13 mouse cellular contexts compared by ENCODE assay signal in genomic region chr17:45749100-45749499, GRCm38 (mm10). TPM values are rescaled to one million over a fixed set of nuclear protein-coding genes. Genes with fewer than 3 reads are reported as not detected.
DNase-seq lines count a peak whose midpoint lies in the region; ATAC-seq and TF ChIP-seq lines count a peak whose summit lies in the region.
"Had no signal": no experiment of that assay in that cellular context is flagged by ENCODE, and none has a peak within 500 bp of the region (broad histone marks: within the 10 kb centered on the region; RNA-seq: fewer than 3 reads in every experiment).

No protein-coding gene starts in this region.

- H3K27me3 ChIP-seq in liver, adult 2 months (ENCODE audit: control insufficient read depth, insufficient read depth, low read length): no peaks in the 10 kb centered on the region
- H3K27me3 ChIP-seq in heart, embryonic 10.5 days (ENCODE audit: insufficient read depth, poor library complexity, severe bottlenecking): peaks cover 38% of the 10 kb centered on the region
- peaks cover 6% of the 10 kb centered on the region; the same call in 1 of the 2 replicates for H3K27me3 ChIP-seq in limb, embryonic 10.5 days (ENCODE audit: low read depth, poor library complexity, severe bottlenecking)
- H3K27me3 ChIP-seq in midbrain, embryonic 16.5 days (ENCODE audit: control insufficient read depth, insufficient read depth, low read depth, low read length): no peaks in the 10 kb centered on the region
- H3K27me3 ChIP-seq: limb, embryonic 13.5 days had no signal

- peak; percentile 57 for DNase-seq in liver, adult 2 months (ENCODE audit: extremely low read depth, low read depth, low spot score)
- no peak for DNase-seq in liver
- peak; percentile 77 for DNase-seq in cerebellum, adult 9-10 months
- DNase-seq in heart, embryonic 10.5 days (ENCODE audit: low spot score): no peak
- DNase-seq in limb, embryonic 10.5 days (ENCODE audit: low spot score): no peak
- DNase-seq in spleen, adult 12 weeks (ENCODE audit: low spot score): no peak
- DNase-seq in neural tube, embryonic 10.5 days (ENCODE audit: extremely low spot score, low spot score): no peak

- no peaks in the 10 kb centered on the region for H3K79me2 ChIP-seq in liver, adult 2 months (ENCODE audit: control insufficient read depth, insufficient read depth, low read length)

- H3K9me3 ChIP-seq in heart, embryonic 10.5 days: no peaks in the 10 kb centered on the region
- no peaks in the 10 kb centered on the region for H3K9me3 ChIP-seq in limb, embryonic 10.5 days (replicated peaks)
- H3K9me3 ChIP-seq in midbrain, embryonic 16.5 days (replicated peaks; ENCODE audit: control insufficient read depth, low read length, poor library complexity, severe bottlenecking): no peaks in the 10 kb centered on the region
- H3K9me3 ChIP-seq: G1E; hindbrain, embryonic 12.5 days; limb, embryonic 13.5 days had no signal

- 21% methylated on average over 6 of the region's 6 CpGs for WGBS in liver, adult 2 months
- 65% methylated on average over 6 of the region's 6 CpGs for WGBS in heart, embryonic 10.5 days
- 61% methylated on average over 6 of the region's 6 CpGs for WGBS in limb, embryonic 10.5 days
- 73% methylated on average over 6 of the region's 6 CpGs for WGBS in midbrain, embryonic 16.5 days

- no peak overlapping the region for H3K27ac ChIP-seq in liver, adult 2 months (replicated peaks; ENCODE audit: insufficient read depth, low read depth, low read length)
- H3K27ac ChIP-seq in heart, embryonic 10.5 days: peak overlapping the region; percentile 50
- peak overlapping the region; percentile 50; the same call in 1 of the 2 replicates for H3K27ac ChIP-seq in limb, embryonic 10.5 days
- H3K27ac ChIP-seq in midbrain, embryonic 16.5 days (ENCODE audit: low read length): no peak overlapping the region
- H3K27ac ChIP-seq: hindbrain, embryonic 12.5 days; limb, embryonic 13.5 days had no signal

- H3K36me3 ChIP-seq in liver, adult 2 months (ENCODE audit: control insufficient read depth, insufficient read depth, low read length): no peaks in the 10 kb centered on the region
- no peaks in the 10 kb centered on the region for H3K36me3 ChIP-seq in heart, embryonic 10.5 days
- H3K36me3 ChIP-seq in limb, embryonic 10.5 days: no peaks in the 10 kb centered on the region
- H3K36me3 ChIP-seq in midbrain, embryonic 16.5 days (ENCODE audit: control insufficient read depth, insufficient read depth, low read length): no peaks in the 10 kb centered on the region
- H3K36me3 ChIP-seq: hindbrain, embryonic 12.5 days; limb, embryonic 13.5 days had no signal

- TF ChIP-seq POLR2A in liver, adult 2 months (IDR thresholded peaks at IDR 0.05; ENCODE audit: extremely low read depth, insufficient read depth, low read length): no peak

- no peak for ATAC-seq in midbrain, embryonic 16.5 days

- H3K4me2 ChIP-seq in midbrain, embryonic 16.5 days (ENCODE audit: low read length): no peak overlapping the region
- H3K4me2 ChIP-seq: hindbrain, embryonic 12.5 days; limb, embryonic 13.5 days had no signal

- no peak for TF ChIP-seq CTCF in liver, adult 2 months (IDR thresholded peaks at IDR 0.05; ENCODE audit: low read depth, low read length)

- H3K4me1 ChIP-seq in liver, adult 2 months (ENCODE audit: control insufficient read depth, insufficient read depth, low read length): no peaks in the 10 kb centered on the region
- peaks cover 27% of the 10 kb centered on the region for H3K4me1 ChIP-seq in heart, embryonic 10.5 days
- H3K4me1 ChIP-seq in limb, embryonic 10.5 days: peaks cover 51% of the 10 kb centered on the region
- H3K4me1 ChIP-seq in midbrain, embryonic 16.5 days (ENCODE audit: control insufficient read depth, insufficient read depth, low read length): no peaks in the 10 kb centered on the region

- H3K9ac ChIP-seq in liver, adult 2 months (ENCODE audit: low read depth, low read length): no peak overlapping the region
- H3K9ac ChIP-seq in midbrain, embryonic 16.5 days (ENCODE audit: low read depth, low read length): no peak overlapping the region
- H3K9ac ChIP-seq: hindbrain, embryonic 12.5 days; limb, embryonic 13.5 days had no signal

- H3K4me3 ChIP-seq in liver, adult 2 months (ENCODE audit: insufficient read depth, low read depth, low read length): no peak overlapping the region
- H3K4me3 ChIP-seq in heart, embryonic 10.5 days: no peak overlapping the region
- H3K4me3 ChIP-seq in limb, embryonic 10.5 days: no peak overlapping the region
- H3K4me3 ChIP-seq in midbrain, embryonic 16.5 days (ENCODE audit: low read depth, low read length): no peak overlapping the region
- H3K4me3 ChIP-seq: hindbrain, embryonic 12.5 days; limb, embryonic 13.5 days had no signal

RNA-seq across cellular contexts. Expression of gene 1600014C23Rik, which starts 15.5 kb away (rescaled TPM):
- total RNA-seq in liver, adult 2 months (2014; rRNA removed): not detected in 2 replicates
- not detected in 2 replicates for polyA plus RNA-seq in liver, adult 2 months (2012; rRNA removed)
- polyA plus RNA-seq in heart, embryonic 10.5 days (2016; fragmentation: Nextera tagmentation; extraction: Ambion mirVana): 0.62 TPM in 1 of 2 replicates, not detected in the other
- polyA plus RNA-seq in limb, embryonic 10.5 days (2016; fragmentation: Nextera tagmentation; extraction: Ambion mirVana): 0.33 TPM in 1 of 2 replicates, not detected in the other
- 0.46 TPM in 1 of 2 replicates, not detected in the other for polyA plus RNA-seq in midbrain, embryonic 16.5 days (2015; fragmentation: Nextera tagmentation; extraction: Ambion mirVana)
- total RNA-seq: layer of hippocampus, adult 8-10 months; megakaryocyte progenitor cell, adult 5-6 weeks had no signal
- polyA plus RNA-seq: hindbrain, embryonic 12.5 days; limb, embryonic 13.5 days had no signal

Comparison
In these comparisons a context has a peak if more than half of its experiments do, and no peak if none do; other contexts are left out.
1. DNase-seq: peak in liver, adult 2 months (single experiment) and cerebellum, adult 9-10 months (single experiment); none in liver (single experiment), heart, embryonic 10.5 days (single experiment), limb, embryonic 10.5 days (single experiment), spleen, adult 12 weeks (single experiment) and neural tube, embryonic 10.5 days (single experiment).
2. H3K27ac ChIP-seq: peak in heart, embryonic 10.5 days (single experiment) and limb, embryonic 10.5 days (single experiment); none in liver, adult 2 months (single experiment) and midbrain, embryonic 16.5 days (single experiment).